Mouse (Mus musculus) heart, adult 2 months (tissue): Measurements from ENCODE around the gene Tnnc1.

Experiments
- CTCF ChIP-seq: fragments of 200-600 bp; IDR thresholded peaks from 2 replicates; pipeline ENCODE4 v1.8.1; 2022; ENCODE audit warnings: antibody characterized with exemption, mild to moderate bottlenecking, moderate library complexity
- EP300 ChIP-seq: fragments of 200-500 bp; IDR thresholded peaks from 2 replicates; pipeline ENCODE4 v1.6.1; 2011; ENCODE audit warnings: low read depth, low read length, control low read depth; ENCODE audit not compliant: insufficient read depth

DNA sequence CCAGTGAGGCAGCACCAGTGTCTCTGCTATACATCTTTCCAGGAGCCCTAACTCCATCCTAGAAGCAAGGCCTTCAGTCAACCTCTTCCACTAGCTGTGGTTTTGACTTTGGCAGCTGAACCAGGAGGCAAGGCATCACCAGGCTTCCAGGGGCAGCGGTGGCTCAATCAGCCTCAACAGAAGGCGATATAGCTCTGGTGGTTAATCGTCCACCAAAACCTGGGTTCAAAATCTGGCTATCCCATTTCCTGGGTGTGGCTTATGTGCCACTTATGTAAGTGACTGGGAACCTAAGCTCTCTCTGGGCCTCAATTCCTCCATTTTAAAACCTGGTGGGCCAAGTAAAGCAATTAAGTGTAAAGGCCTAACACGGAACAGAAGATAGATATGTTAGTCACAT, 3.3 kb upstream of the Tnnc1 start:
- TF ChIP-seq EP300: no peak
- no peak for TF ChIP-seq CTCF
